Mouse (Mus musculus): ENCODE measurements around the gene Hirip3. TPM values are rescaled to one million over a fixed set of nuclear protein-coding genes. Genes with fewer than 3 reads are reported as not detected.

Gene Hirip3
- 8.4 and 9.3 TPM in 2 replicates for polyA plus RNA-seq (2015; fragmentation: Nextera tagmentation; extraction: Ambion mirVana)

DNA sequence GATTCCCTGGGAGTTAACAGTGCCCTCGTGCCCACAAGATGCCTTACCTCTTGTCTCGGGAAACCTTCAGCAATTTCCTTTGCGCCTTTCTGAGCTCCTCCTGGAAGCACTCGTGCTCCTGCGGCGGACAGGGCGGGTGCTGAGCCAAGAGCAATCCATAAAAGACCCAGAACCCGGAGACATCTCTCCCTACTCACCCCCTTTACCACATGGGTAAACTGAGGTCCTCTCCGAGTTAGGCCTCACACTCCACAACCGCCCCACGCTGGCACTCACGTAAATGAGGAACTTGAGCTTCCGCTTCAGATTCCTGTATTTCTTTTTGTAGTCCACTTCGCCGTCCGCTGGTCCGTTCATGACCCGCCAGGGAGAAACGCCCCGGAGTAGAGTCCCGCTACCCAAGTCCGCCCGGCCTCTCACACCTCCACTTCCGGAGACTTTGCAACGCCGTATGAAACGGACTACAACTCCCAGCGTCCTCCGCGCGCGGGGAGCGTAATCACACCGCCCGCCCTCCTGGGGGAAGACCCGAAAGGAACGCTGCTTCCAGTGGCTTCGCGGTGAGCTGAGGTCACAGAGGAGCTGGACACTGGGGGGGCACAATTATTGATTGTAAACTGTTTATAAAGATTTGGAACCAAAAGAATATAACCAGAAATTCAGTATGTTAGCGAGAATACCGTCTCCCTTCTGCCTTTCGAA lies at the start of gene Hirip3:
Hirip3 (plus strand) TSS at position 544 of the 702 bp plus-strand sequence.
- H3K4me1 ChIP-seq (ENCODE audit: insufficient read depth, low read depth, low read length): peaks cover 6% of the 10 kb centered on the region; the same call in 1 of the 2 replicates

DNA sequence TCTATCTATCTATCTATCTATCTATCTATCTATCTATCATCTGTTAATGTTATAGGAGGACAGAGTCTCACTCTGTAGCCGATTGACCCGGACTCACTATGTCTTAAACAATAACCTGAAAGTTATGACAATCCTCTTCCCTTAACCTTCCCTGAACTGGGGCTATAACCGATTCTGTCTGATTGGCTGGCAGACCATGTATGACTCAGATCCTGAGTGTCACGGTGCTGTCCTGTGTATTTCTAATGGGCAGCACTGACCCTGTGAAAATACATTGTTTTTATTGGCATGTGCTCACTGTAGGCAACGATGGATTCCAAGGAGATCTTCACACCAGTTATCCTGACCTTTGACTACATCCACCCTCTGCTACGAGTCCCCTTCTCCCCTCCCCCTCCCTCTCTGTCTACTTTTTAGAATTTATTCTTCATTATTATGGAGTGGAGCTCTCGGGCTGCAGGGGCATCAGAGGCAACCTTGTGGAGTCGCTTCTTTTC lies 46.0 kb upstream of the Hirip3 start:
- no peaks in the 10 kb centered on the region for H3K9me3 ChIP-seq (ENCODE audit: low read length)
- H3K4me3 ChIP-seq (ENCODE audit: low read depth, low read length): no peak overlapping the region
- H3K4me1 ChIP-seq (ENCODE audit: insufficient read depth, low read depth, low read length): no peaks in the 10 kb centered on the region
- H3K36me3 ChIP-seq (ENCODE audit: insufficient read depth, low read length): no peaks in the 10 kb centered on the region
- no peak for TF ChIP-seq EP300 (IDR thresholded peaks at IDR 0.05)
- no peak for TF ChIP-seq CTCF (IDR thresholded peaks at IDR 0.05)
- DNase-seq (ENCODE audit: low spot score) (no peak), ATAC-seq (no peak)
- H3K9ac ChIP-seq (replicated peaks; ENCODE audit: low read depth): no peak overlapping the region
- H3K27me3 ChIP-seq (replicated peaks; ENCODE audit: insufficient read depth, low read length): no peaks in the 10 kb centered on the region
- no peak overlapping the region for H3K4me2 ChIP-seq (replicated peaks; ENCODE audit: low read depth, low read length)
- H3K27ac ChIP-seq (ENCODE audit: low read length): no peak overlapping the region
- WGBS: 48% methylated on average over 8 of the region's 8 CpGs

More for the DNA sequence above, at the start of gene Hirip3:
- Histone ChIP-seq H3K9ac (replicated peaks; ENCODE audit: low read depth) (peak within 1 kb of the TSS; percentile 44), H3K4me3 (ENCODE audit: low read depth, low read length) (peak within 1 kb of the TSS; percentile 61), H3K36me3 (ENCODE audit: insufficient read depth, low read length) (peaks cover 18% of the 10 kb centered on the region), H3K9me3 (ENCODE audit: low read length) (no peaks in the 10 kb centered on the region), H3K27ac (ENCODE audit: low read length) (peak within 1 kb of the TSS; percentile 66; the same call in 1 of the 2 replicates), H3K27me3 (replicated peaks; ENCODE audit: insufficient read depth, low read length) (no peaks in the 10 kb centered on the region), H3K4me2 (replicated peaks; ENCODE audit: low read depth, low read length) (peak within 1 kb of the TSS; percentile 71)
- 1% methylated on average over 42 of the region's 42 CpGs for WGBS
- TF ChIP-seq EP300 (IDR thresholded peaks at IDR 0.05) (no peak), CTCF (IDR thresholded peaks at IDR 0.05) (0 out of 2 replicates have a peak, but pooled peaks have one; percentile 9)
- DNase-seq (ENCODE audit: low spot score) (peak; percentile 97), ATAC-seq (peak; percentile 94)

DNA sequence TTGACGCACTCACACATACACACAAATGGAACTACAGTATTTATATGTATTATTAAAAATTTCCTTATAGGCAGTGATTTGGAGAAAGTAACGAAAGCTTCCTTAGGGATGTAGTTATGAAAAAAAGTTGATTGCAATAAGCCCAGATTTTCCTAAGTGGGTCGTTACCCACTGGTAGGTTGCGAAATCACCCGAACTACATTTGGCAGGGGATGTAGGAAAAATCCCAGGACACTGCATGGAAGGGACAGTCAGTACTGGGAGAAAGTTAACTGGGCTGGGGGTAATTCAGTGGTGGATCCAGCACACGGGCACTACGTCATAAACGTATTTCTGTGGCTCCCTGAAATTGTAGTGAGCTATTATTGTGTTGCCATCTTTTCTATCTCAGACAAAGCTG lies 45.3 kb upstream of the Hirip3 start:
- 64% methylated on average over 8 of the region's 8 CpGs for WGBS
- Histone ChIP-seq H3K9me3 (ENCODE audit: low read length) (no peaks in the 10 kb centered on the region), H3K27me3 (replicated peaks; ENCODE audit: insufficient read depth, low read length) (no peaks in the 10 kb centered on the region), H3K9ac (replicated peaks; ENCODE audit: low read depth) (no peak overlapping the region), H3K4me2 (replicated peaks; ENCODE audit: low read depth, low read length) (no peak overlapping the region), H3K36me3 (ENCODE audit: insufficient read depth, low read length) (no peaks in the 10 kb centered on the region), H3K4me3 (ENCODE audit: low read depth, low read length) (no peak overlapping the region), H3K27ac (ENCODE audit: low read length) (no peak overlapping the region), H3K4me1 (ENCODE audit: insufficient read depth, low read depth, low read length) (no peaks in the 10 kb centered on the region)
- DNase-seq (ENCODE audit: low spot score) (peak; percentile 72), ATAC-seq (peak; percentile 50)
- TF ChIP-seq CTCF (IDR thresholded peaks at IDR 0.05) (no peak), EP300 (IDR thresholded peaks at IDR 0.05) (no peak)

DNA sequence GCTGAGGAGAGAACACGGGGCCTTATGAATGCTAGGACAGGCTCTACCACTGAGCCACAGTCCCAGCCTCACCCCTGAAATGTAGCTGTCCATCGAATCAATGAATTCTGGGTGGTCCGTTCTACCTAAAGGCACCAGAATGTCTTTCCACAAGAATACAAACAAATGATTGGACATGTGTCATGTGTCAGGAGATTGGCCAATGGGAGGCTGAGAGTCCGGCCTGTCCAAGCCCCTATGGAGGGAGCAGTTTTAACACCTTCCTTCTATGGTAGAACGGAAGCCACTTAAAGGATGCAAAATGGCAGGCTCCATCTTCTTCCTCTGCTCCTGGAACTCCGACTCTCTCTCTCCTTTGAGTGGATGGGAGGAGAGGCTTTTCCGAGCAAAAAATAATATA lies 44.2 kb upstream of the Hirip3 start:
- TF ChIP-seq CTCF (IDR thresholded peaks at IDR 0.05) (no peak), EP300 (IDR thresholded peaks at IDR 0.05) (no peak)
- Histone ChIP-seq H3K4me2 (replicated peaks; ENCODE audit: low read depth, low read length) (no peak overlapping the region), H3K9me3 (ENCODE audit: low read length) (no peaks in the 10 kb centered on the region), H3K4me3 (ENCODE audit: low read depth, low read length) (no peak overlapping the region), H3K9ac (replicated peaks; ENCODE audit: low read depth) (no peak overlapping the region), H3K4me1 (ENCODE audit: insufficient read depth, low read depth, low read length) (no peaks in the 10 kb centered on the region), H3K27ac (ENCODE audit: low read length) (no peak overlapping the region), H3K27me3 (replicated peaks; ENCODE audit: insufficient read depth, low read length) (no peaks in the 10 kb centered on the region), H3K36me3 (ENCODE audit: insufficient read depth, low read length) (no peaks in the 10 kb centered on the region)
- DNase-seq (ENCODE audit: low spot score) (no peak), ATAC-seq (no peak)
- WGBS: 77% methylated on average over 7 of the region's 7 CpGs

DNA sequence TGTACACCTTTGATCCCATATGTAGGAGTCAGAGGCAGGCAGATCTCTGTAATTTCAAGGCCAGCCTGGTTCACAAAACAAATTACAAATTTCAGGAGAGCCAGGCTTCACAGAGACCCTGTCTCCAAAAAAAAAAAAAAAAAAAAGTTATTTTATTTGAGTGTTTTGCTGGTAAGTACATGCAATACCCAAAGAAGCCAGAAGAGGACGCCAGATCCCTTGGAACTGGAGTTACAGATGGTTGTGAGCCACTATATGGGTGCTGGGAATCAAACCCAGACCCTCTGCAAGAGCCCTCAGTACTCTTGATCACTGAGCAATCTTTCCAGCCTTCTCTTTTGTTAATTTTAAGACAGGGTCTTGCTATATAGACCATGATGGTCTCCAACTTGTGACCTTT lies 43.0 kb upstream of the Hirip3 start:
- Histone ChIP-seq H3K27me3 (replicated peaks; ENCODE audit: insufficient read depth, low read length) (no peaks in the 10 kb centered on the region; the same call in 1 of the 2 replicates), H3K27ac (ENCODE audit: low read length) (no peak overlapping the region), H3K9me3 (ENCODE audit: low read length) (no peaks in the 10 kb centered on the region), H3K4me3 (ENCODE audit: low read depth, low read length) (no peak overlapping the region), H3K4me1 (ENCODE audit: insufficient read depth, low read depth, low read length) (no peaks in the 10 kb centered on the region), H3K4me2 (replicated peaks; ENCODE audit: low read depth, low read length) (no peak overlapping the region), H3K36me3 (ENCODE audit: insufficient read depth, low read length) (no peaks in the 10 kb centered on the region), H3K9ac (replicated peaks; ENCODE audit: low read depth) (no peak overlapping the region)
- no peak for ATAC-seq
- WGBS: 19% methylated on average over 1 of the region's 1 CpGs
- TF ChIP-seq CTCF (IDR thresholded peaks at IDR 0.05): peak; percentile 18
- TF ChIP-seq EP300 (IDR thresholded peaks at IDR 0.05): no peak
- DNase-seq (ENCODE audit: low spot score): no peak

DNA sequence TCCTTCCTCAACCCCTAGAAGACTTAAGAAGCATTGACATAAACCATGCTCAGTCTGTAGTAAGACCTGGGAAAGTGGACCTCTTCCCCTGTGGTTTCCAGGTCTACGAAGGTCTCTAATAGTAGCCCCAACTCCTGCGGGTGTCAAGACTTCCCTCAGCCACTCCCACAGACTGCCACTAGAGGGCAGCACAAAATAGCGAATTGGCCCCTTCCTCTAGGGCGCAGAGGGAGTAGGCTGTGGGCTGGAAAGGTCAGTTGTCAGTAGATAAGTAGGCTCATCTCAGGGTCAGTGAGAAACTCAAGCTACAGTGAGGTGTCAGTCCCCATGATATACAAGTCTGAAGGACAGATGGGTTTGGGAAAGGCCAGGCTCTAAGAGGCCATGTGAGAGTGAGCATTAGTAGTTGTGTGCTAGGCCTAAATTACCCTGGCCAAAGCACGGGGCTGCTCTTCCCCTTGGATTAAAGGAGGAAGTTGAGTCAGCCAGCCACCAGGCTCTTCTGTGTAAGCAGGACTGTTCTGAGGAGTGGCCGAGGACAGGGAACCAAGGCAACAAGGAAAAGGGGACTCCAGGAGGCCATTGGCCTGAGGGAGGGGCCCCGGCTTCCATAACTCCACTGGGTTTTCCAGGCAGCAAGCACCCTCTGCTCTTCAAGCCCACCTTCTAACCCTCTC lies 39.8 kb upstream of the Hirip3 start:
- H3K27ac ChIP-seq (ENCODE audit: low read length): no peak overlapping the region
- no peaks in the 10 kb centered on the region for H3K4me1 ChIP-seq (ENCODE audit: insufficient read depth, low read depth, low read length)
- peak; percentile 69 for DNase-seq (ENCODE audit: low spot score)
- no peak for TF ChIP-seq EP300 (IDR thresholded peaks at IDR 0.05)
- peak; percentile 95 for TF ChIP-seq CTCF (IDR thresholded peaks at IDR 0.05)
- ATAC-seq: peak; percentile 68
- 23% methylated on average over 7 of the region's 7 CpGs for WGBS
- no peaks in the 10 kb centered on the region for H3K36me3 ChIP-seq (ENCODE audit: insufficient read depth, low read length)
- H3K9me3 ChIP-seq (ENCODE audit: low read length): no peaks in the 10 kb centered on the region
- H3K9ac ChIP-seq (replicated peaks; ENCODE audit: low read depth): no peak overlapping the region
- peaks cover 6% of the 10 kb centered on the region; the same call in 1 of the 2 replicates for H3K27me3 ChIP-seq (replicated peaks; ENCODE audit: insufficient read depth, low read length)
- no peak overlapping the region for H3K4me3 ChIP-seq (ENCODE audit: low read depth, low read length)
- no peak overlapping the region for H3K4me2 ChIP-seq (replicated peaks; ENCODE audit: low read depth, low read length)
